Mouse (Mus musculus) yolk sac, embryonic 10.5 days (tissue): Measurements from ENCODE around the gene Clmp.
A peak's percentile ranks its signal among the peaks of the same experiment; 100 is the strongest.
"Not testable (repeated sequence)": the region's sequence is repeated elsewhere in the genome, so short reads cannot be mapped to it uniquely, and the experiment has no call there.

Experiments used
- DNase-seq: peaks from one replicate; pipeline ENCODE4 v3.0.0-alpha.2; 2017; ENCODE audit warnings: low spot score

Gene Clmp

GRCm38 (mm10) chr9:40780111-40780510, 94.3 kb downstream of the Clmp start:
- no peak for DNase-seq

- DNase-seq = no peak
Observed at GRCm38 (mm10) chr9:40780892-40781725, 95.3 kb downstream of the Clmp start.

- DNase-seq = peak; percentile 62
Observed at GRCm38 (mm10) chr9:40781726-40782581, 96.2 kb downstream of the Clmp start.

GRCm38 (mm10) chr9:40783641-40784373, 98.0 kb downstream of the Clmp start:
- peak; percentile 87 for DNase-seq

- DNase-seq = peak; percentile 23
Observed at GRCm38 (mm10) chr9:40784374-40784967, 98.7 kb downstream of the Clmp start.

- no peak for DNase-seq
Observed at GRCm38 (mm10) chr9:40785452-40785851, 99.7 kb downstream of the Clmp start.

GRCm38 (mm10) chr9:40786820-40787219, 101.1 kb downstream of the Clmp start:
- DNase-seq = not testable (repeated sequence)

GRCm38 (mm10) chr9:40791864-40792633, 106.3 kb downstream of the Clmp start:
- DNase-seq = peak; percentile 54

GRCm38 (mm10) chr9:40793581-40793980, 107.8 kb downstream of the Clmp start:
- DNase-seq = no peak

GRCm38 (mm10) chr9:40794251-40794650, 108.5 kb downstream of the Clmp start:
- peak; percentile 88 for DNase-seq

- peak; percentile 58 for DNase-seq
Observed at GRCm38 (mm10) chr9:40794926-40795325, 109.2 kb downstream of the Clmp start.

- peak; percentile 31 for DNase-seq
Observed at GRCm38 (mm10) chr9:40795562-40795961, 109.8 kb downstream of the Clmp start.

GRCm38 (mm10) chr9:40796054-40796453, 110.3 kb downstream of the Clmp start:
- DNase-seq = no peak

- no peak for DNase-seq
Observed at GRCm38 (mm10) chr9:40798247-40798960, 112.6 kb downstream of the Clmp start.

- DNase-seq = peak; percentile 53
Observed at GRCm38 (mm10) chr9:40799112-40799511, 113.3 kb downstream of the Clmp start.

GRCm38 (mm10) chr9:40799837-40800501, 114.2 kb downstream of the Clmp start:
- peak; percentile 82 for DNase-seq

GRCm38 (mm10) chr9:40800675-40801612, 115.2 kb downstream of the Clmp start, which contains the start of gene Hspa8:
Gene Hspa8 (plus strand): TSS chr9:40800984.
- DNase-seq = peak; percentile 100
